Mouse (Mus musculus): ENCODE measurements at regions not wholly inside any gene's neighbourhood (a gene's known extent, or its start where the extent isn't known, plus 50 kb on each side); places are given as distances from the start of the nearest gene placed in this dataset.

GRCm38 (mm10) chr14:99564024-99564423 is 265.5 kb downstream of the Klf5 start:
- no peaks in the 10 kb centered on the region for H3K9me3 ChIP-seq (ENCODE audit: control insufficient read depth, low read length)
- 84% methylated on average over 9 of the region's 9 CpGs for WGBS
- H3K27ac ChIP-seq (replicated peaks; ENCODE audit: low read depth, low read length): no peak overlapping the region
- no peaks in the 10 kb centered on the region for H3K27me3 ChIP-seq (ENCODE audit: control insufficient read depth, insufficient read depth, low read length)
- no peak overlapping the region for H3K4me3 ChIP-seq (ENCODE audit: low read depth, low read length)
- no peak for DNase-seq (ENCODE audit: low spot score)
- H3K4me2 ChIP-seq (ENCODE audit: low read depth, severe bottlenecking): no peak overlapping the region
- no peak overlapping the region for H3K9ac ChIP-seq (ENCODE audit: low read length)
- H3K36me3 ChIP-seq (ENCODE audit: control insufficient read depth, insufficient read depth, low read length): no peaks in the 10 kb centered on the region
- H3K4me1 ChIP-seq (ENCODE audit: control insufficient read depth, insufficient read depth, low read length): no peaks in the 10 kb centered on the region
- no peak for ATAC-seq (ENCODE audit: insufficient number of reproducible peaks, low FRiP score, low TSS enrichment, low read depth)

GRCm38 (mm10) chr14:99574146-99574545 is 275.7 kb downstream of the Klf5 start:
- H3K4me3 ChIP-seq (ENCODE audit: low read depth, low read length): no peak overlapping the region
- no peak overlapping the region for H3K27ac ChIP-seq (replicated peaks; ENCODE audit: low read depth, low read length)
- DNase-seq (ENCODE audit: low spot score) (no peak), ATAC-seq (ENCODE audit: insufficient number of reproducible peaks, low FRiP score, low TSS enrichment, low read depth) (no peak)
- H3K4me2 ChIP-seq (ENCODE audit: low read depth, severe bottlenecking): no peak overlapping the region
- H3K4me1 ChIP-seq (ENCODE audit: control insufficient read depth, insufficient read depth, low read length): no peaks in the 10 kb centered on the region; the same call in 1 of the 2 replicates
- 89% methylated on average over 2 of the region's 2 CpGs for WGBS
- no peaks in the 10 kb centered on the region for H3K9me3 ChIP-seq (ENCODE audit: control insufficient read depth, low read length)
- no peak overlapping the region for H3K9ac ChIP-seq (ENCODE audit: low read length)
- H3K36me3 ChIP-seq (ENCODE audit: control insufficient read depth, insufficient read depth, low read length): no peaks in the 10 kb centered on the region
- no peaks in the 10 kb centered on the region for H3K27me3 ChIP-seq (ENCODE audit: control insufficient read depth, insufficient read depth, low read length)

- no peak for ATAC-seq (ENCODE audit: insufficient number of reproducible peaks, low FRiP score, low TSS enrichment, low read depth)
- peak overlapping the region; percentile 20; the same call in 1 of the 2 replicates for H3K4me2 ChIP-seq (ENCODE audit: low read depth, severe bottlenecking)
- H3K27ac ChIP-seq (replicated peaks; ENCODE audit: low read depth, low read length): no peak overlapping the region; the same call in 1 of the 2 replicates
Observed at GRCm38 (mm10) chr14:99578665-99579064, 280.2 kb downstream of the Klf5 start.

GRCm38 (mm10) chr14:99579271-99579759 is 280.8 kb downstream of the Klf5 start:
- H3K9me3 ChIP-seq (ENCODE audit: control insufficient read depth, low read length): no peaks in the 10 kb centered on the region
- H3K36me3 ChIP-seq (ENCODE audit: control insufficient read depth, insufficient read depth, low read length): no peaks in the 10 kb centered on the region
- H3K9ac ChIP-seq (ENCODE audit: low read length): no peak overlapping the region
- no peak for DNase-seq (ENCODE audit: low spot score)
- no peak for ATAC-seq (ENCODE audit: insufficient number of reproducible peaks, low FRiP score, low TSS enrichment, low read depth)
- WGBS: 19% methylated on average over 10 of the region's 10 CpGs
- no peak overlapping the region for H3K27ac ChIP-seq (replicated peaks; ENCODE audit: low read depth, low read length)
- H3K4me1 ChIP-seq (ENCODE audit: control insufficient read depth, insufficient read depth, low read length): no peaks in the 10 kb centered on the region; the same call in 1 of the 2 replicates
- H3K27me3 ChIP-seq (ENCODE audit: control insufficient read depth, insufficient read depth, low read length): no peaks in the 10 kb centered on the region
- H3K4me3 ChIP-seq (ENCODE audit: low read depth, low read length): no peak overlapping the region
- H3K4me2 ChIP-seq (ENCODE audit: low read depth, severe bottlenecking): no peak overlapping the region

More at GRCm38 (mm10) chr14:99578665-99579064, 280.2 kb downstream of the Klf5 start:
- Histone ChIP-seq H3K27me3 (ENCODE audit: control insufficient read depth, insufficient read depth, low read length) (no peaks in the 10 kb centered on the region), H3K9ac (ENCODE audit: low read length) (no peak overlapping the region), H3K4me3 (ENCODE audit: low read depth, low read length) (no peak overlapping the region), H3K4me1 (ENCODE audit: control insufficient read depth, insufficient read depth, low read length) (no peaks in the 10 kb centered on the region; the same call in 1 of the 2 replicates), H3K36me3 (ENCODE audit: control insufficient read depth, insufficient read depth, low read length) (no peaks in the 10 kb centered on the region), H3K9me3 (ENCODE audit: control insufficient read depth, low read length) (no peaks in the 10 kb centered on the region)
- no peak for DNase-seq (ENCODE audit: low spot score)
- 62% methylated on average over 17 of the region's 17 CpGs for WGBS

- no peak for ATAC-seq (ENCODE audit: insufficient number of reproducible peaks, low FRiP score, low TSS enrichment, low read depth)
- no peaks in the 10 kb centered on the region for H3K9me3 ChIP-seq (ENCODE audit: control insufficient read depth, low read length)
- no peaks in the 10 kb centered on the region for H3K36me3 ChIP-seq (ENCODE audit: control insufficient read depth, insufficient read depth, low read length)
- no peak overlapping the region for H3K9ac ChIP-seq (ENCODE audit: low read length)
- H3K4me3 ChIP-seq (ENCODE audit: low read depth, low read length): no peak overlapping the region
- 77% methylated on average over 4 of the region's 4 CpGs for WGBS
- no peak for DNase-seq (ENCODE audit: low spot score)
- H3K27ac ChIP-seq (replicated peaks; ENCODE audit: low read depth, low read length): no peak overlapping the region
- no peak overlapping the region for H3K4me2 ChIP-seq (ENCODE audit: low read depth, severe bottlenecking)
- H3K27me3 ChIP-seq (ENCODE audit: control insufficient read depth, insufficient read depth, low read length): no peaks in the 10 kb centered on the region
- H3K4me1 ChIP-seq (ENCODE audit: control insufficient read depth, insufficient read depth, low read length): no peaks in the 10 kb centered on the region; the same call in 1 of the 2 replicates
Observed at GRCm38 (mm10) chr14:99579765-99580266, 281.3 kb downstream of the Klf5 start.

GRCm38 (mm10) chr14:99584144-99584543 is 285.7 kb downstream of the Klf5 start:
- H3K9me3 ChIP-seq (ENCODE audit: control insufficient read depth, low read length): no peaks in the 10 kb centered on the region
- WGBS: 65% methylated on average over 7 of the region's 7 CpGs
- H3K4me3 ChIP-seq (ENCODE audit: low read depth, low read length): no peak overlapping the region

GRCm38 (mm10) chr14:99586029-99586428 is 287.5 kb downstream of the Klf5 start:
- no peaks in the 10 kb centered on the region for H3K27me3 ChIP-seq (ENCODE audit: control insufficient read depth, insufficient read depth, low read length)
- DNase-seq (ENCODE audit: low spot score) (no peak), ATAC-seq (ENCODE audit: insufficient number of reproducible peaks, low FRiP score, low TSS enrichment, low read depth) (no peak)
- H3K9ac ChIP-seq (ENCODE audit: low read length): no peak overlapping the region
- no peak overlapping the region for H3K4me3 ChIP-seq (ENCODE audit: low read depth, low read length)
- H3K4me2 ChIP-seq (ENCODE audit: low read depth, severe bottlenecking): no peak overlapping the region
- H3K36me3 ChIP-seq (ENCODE audit: control insufficient read depth, insufficient read depth, low read length): no peaks in the 10 kb centered on the region
- no peaks in the 10 kb centered on the region for H3K4me1 ChIP-seq (ENCODE audit: control insufficient read depth, insufficient read depth, low read length)
- no peaks in the 10 kb centered on the region for H3K9me3 ChIP-seq (ENCODE audit: control insufficient read depth, low read length)
- whole genome bisulfite sequencing: 93% methylated on average over 7 of the region's 7 CpGs
- no peak overlapping the region for H3K27ac ChIP-seq (replicated peaks; ENCODE audit: low read depth, low read length)

More at GRCm38 (mm10) chr14:99584144-99584543, 285.7 kb downstream of the Klf5 start:
- Histone ChIP-seq H3K27ac (replicated peaks; ENCODE audit: low read depth, low read length) (no peak overlapping the region), H3K4me2 (ENCODE audit: low read depth, severe bottlenecking) (no peak overlapping the region), H3K36me3 (ENCODE audit: control insufficient read depth, insufficient read depth, low read length) (no peaks in the 10 kb centered on the region), H3K27me3 (ENCODE audit: control insufficient read depth, insufficient read depth, low read length) (no peaks in the 10 kb centered on the region), H3K9ac (ENCODE audit: low read length) (no peak overlapping the region), H3K4me1 (ENCODE audit: control insufficient read depth, insufficient read depth, low read length) (no peaks in the 10 kb centered on the region)
- DNase-seq (ENCODE audit: low spot score) (no peak), ATAC-seq (ENCODE audit: insufficient number of reproducible peaks, low FRiP score, low TSS enrichment, low read depth) (no peak)

GRCm38 (mm10) chr14:99590854-99591470 is 292.5 kb downstream of the Klf5 start:
- no peak overlapping the region for H3K27ac ChIP-seq (replicated peaks; ENCODE audit: low read depth, low read length)

More at GRCm38 (mm10) chr14:99590854-99591470, 292.5 kb downstream of the Klf5 start:
- H3K9ac ChIP-seq (ENCODE audit: low read length): no peak overlapping the region
- no peaks in the 10 kb centered on the region for H3K9me3 ChIP-seq (ENCODE audit: control insufficient read depth, low read length)
- H3K4me2 ChIP-seq (ENCODE audit: low read depth, severe bottlenecking): no peak overlapping the region
- no peak overlapping the region for H3K4me3 ChIP-seq (ENCODE audit: low read depth, low read length)
- H3K36me3 ChIP-seq (ENCODE audit: control insufficient read depth, insufficient read depth, low read length): no peaks in the 10 kb centered on the region
- WGBS: 42% methylated on average over 13 of the region's 13 CpGs
- ATAC-seq (ENCODE audit: insufficient number of reproducible peaks, low FRiP score, low TSS enrichment, low read depth) (no peak), DNase-seq (ENCODE audit: low spot score) (no peak)
- H3K27me3 ChIP-seq (ENCODE audit: control insufficient read depth, insufficient read depth, low read length): no peaks in the 10 kb centered on the region
- no peaks in the 10 kb centered on the region for H3K4me1 ChIP-seq (ENCODE audit: control insufficient read depth, insufficient read depth, low read length)

Data from limb, embryonic 11.5 days (tissue).